Mouse (Mus musculus): Measurements from ENCODE around the gene Gja4. TPM values are rescaled to one million over a fixed set of nuclear protein-coding genes. Genes with fewer than 3 reads are reported as not detected.

Gja4 gene
- total and polyA plus RNA-seq, 3 experiments = not detected

GRCm38 (mm10) chr4:127325276-127325675, 11.4 kb upstream of the Gja4 start:
- no peaks in the 10 kb centered on the region for H3K36me3 ChIP-seq (ENCODE audit: control insufficient read depth in 1 of 2, insufficient read depth in 2 of 2, low read length in 2 of 2)
- no peak overlapping the region for H3K27ac ChIP-seq (ENCODE audit: control insufficient read depth, low read depth, low read length)
- DNase-seq (ENCODE audit: low read depth, low spot score) = no peak
- TF ChIP-seq USF1 (IDR thresholded peaks at IDR 0.05; ENCODE audit: low read depth, low read length) (no peak), POLR2AphosphoS2 (IDR thresholded peaks at IDR 0.05; ENCODE audit: low read length) (no peak), CHD1 (IDR thresholded peaks at IDR 0.05; ENCODE audit: low read depth, low read length) (no peak), ZC3H11A (IDR thresholded peaks at IDR 0.05; ENCODE audit: low read depth, low read length) (no peak), MEF2A (IDR thresholded peaks at IDR 0.05; ENCODE audit: extremely low read depth, insufficient replicate concordance, low read depth, low read length, poor library complexity, severe bottlenecking) (no peak), TAL1 (IDR thresholded peaks at IDR 0.05; ENCODE audit: low read length) (no peak), KAT2A (conservative IDR thresholded peaks at IDR 0.05; ENCODE audit: low read depth, low read length) (no peak), ZKSCAN1 (IDR thresholded peaks at IDR 0.05; ENCODE audit: low read depth, low read length) (no peak), ZNF384 (IDR thresholded peaks at IDR 0.05; ENCODE audit: low read depth, low read length) (no peak), MAX (IDR thresholded peaks at IDR 0.05; ENCODE audit: low read length) (no peak), NRF1 (IDR thresholded peaks at IDR 0.05; ENCODE audit: insufficient read depth, low read depth, low read length, poor library complexity, severe bottlenecking) (no peak), TCF12 (IDR thresholded peaks at IDR 0.05; ENCODE audit: low read depth, low read length) (no peak), CHD2 (IDR thresholded peaks at IDR 0.05; ENCODE audit: low read length) (no peak), UBTF (IDR thresholded peaks at IDR 0.05; ENCODE audit: borderline replicate concordance, insufficient read depth, low read depth, low read length) (no peak), MYC (IDR thresholded peaks at IDR 0.05; ENCODE audit: low read depth, low read length) (no peak)
- H3K27me3 ChIP-seq (ENCODE audit: control insufficient read depth in 1 of 2, insufficient read depth in 2 of 2, low read length in 2 of 2) = no peaks in the 10 kb centered on the region
- no peak overlapping the region for H3K9ac ChIP-seq (ENCODE audit: control insufficient read depth, low read depth, low read length, poor library complexity, severe bottlenecking)
- H3K4me1 ChIP-seq (ENCODE audit: control insufficient read depth in 1 of 2, insufficient read depth in 2 of 2, low read length in 2 of 2) = no peaks in the 10 kb centered on the region
- H3K4me3 ChIP-seq (ENCODE audit: control insufficient read depth in 1 of 2, insufficient read depth in 1 of 2, low read depth in 2 of 2, low read length in 2 of 2) = no peak overlapping the region
- no peaks in the 10 kb centered on the region for H3K9me3 ChIP-seq (replicated peaks; ENCODE audit: insufficient read depth, low read length)
- no peaks in the 10 kb centered on the region for H3K79me2 ChIP-seq (ENCODE audit: control insufficient read depth, insufficient read depth, low read length, poor library complexity)

GRCm38 (mm10) chr4:127324759-127325158, 10.9 kb upstream of the Gja4 start:
- TF ChIP-seq EP300 (IDR thresholded peaks at IDR 0.05; ENCODE audit: low read depth in 1 of 2, low read length in 2 of 2) = no peak
- no peak for TF ChIP-seq UBTF (IDR thresholded peaks at IDR 0.05; ENCODE audit: borderline replicate concordance, insufficient read depth, low read depth, low read length)
- TF ChIP-seq MYC (IDR thresholded peaks at IDR 0.05; ENCODE audit: low read depth, low read length) = no peak
- TF ChIP-seq CHD2 (IDR thresholded peaks at IDR 0.05; ENCODE audit: low read length) = no peak
- TF ChIP-seq TCF12 (IDR thresholded peaks at IDR 0.05; ENCODE audit: low read depth, low read length) = no peak
- TF ChIP-seq MYB (IDR thresholded peaks at IDR 0.05; ENCODE audit: low read depth, low read length) = no peak
- no peak for TF ChIP-seq ZNF384 (IDR thresholded peaks at IDR 0.05; ENCODE audit: low read depth, low read length)
- TF ChIP-seq RAD21 (IDR thresholded peaks at IDR 0.05; ENCODE audit: low read depth, low read length) = peak; percentile 26
- no peak for TF ChIP-seq ZMIZ1 (IDR thresholded peaks at IDR 0.05; ENCODE audit: low read depth, low read length)
- no peak for TF ChIP-seq ZKSCAN1 (IDR thresholded peaks at IDR 0.05; ENCODE audit: low read depth, low read length)
- peak; percentile 24; the same call in 1 of the 2 replicates for TF ChIP-seq SMC3 (IDR thresholded peaks at IDR 0.05; ENCODE audit: low read depth, low read length)
- TF ChIP-seq CHD1 (IDR thresholded peaks at IDR 0.05; ENCODE audit: low read depth, low read length) = no peak
- TF ChIP-seq TBP (IDR thresholded peaks at IDR 0.05; ENCODE audit: low read depth, low read length) = no peak
- no peak for TF ChIP-seq GABPA (IDR thresholded peaks at IDR 0.05; ENCODE audit: low read depth, low read length)
- TF ChIP-seq MAX (IDR thresholded peaks at IDR 0.05; ENCODE audit: low read length) = 0 out of 2 replicates have a peak, but pooled peaks have one; percentile 15
- TF ChIP-seq E2F4 (IDR thresholded peaks at IDR 0.05; ENCODE audit: borderline replicate concordance, low read depth, low read length) = no peak
- TF ChIP-seq POLR2A (IDR thresholded peaks at IDR 0.05; ENCODE audit: control insufficient read depth in 1 of 2, insufficient read depth in 1 of 2, low read depth in 1 of 2, low read length in 2 of 2, poor library complexity in 1 of 2) = no peak
- no peak for TF ChIP-seq ELF1 (IDR thresholded peaks at IDR 0.05; ENCODE audit: low read depth, low read length)
- no peak for TF ChIP-seq KAT2A (conservative IDR thresholded peaks at IDR 0.05; ENCODE audit: low read depth, low read length)
- peak; percentile 40 to 58 (median 45) for TF ChIP-seq CTCF (IDR thresholded peaks at IDR 0.05 in 2 of 3, conservative IDR thresholded peaks at IDR 0.05 in 1 of 3; ENCODE audit: control insufficient read depth in 1 of 3, insufficient read depth in 1 of 3, low read depth in 2 of 3, low read length in 3 of 3, poor library complexity in 1 of 3, severe bottlenecking in 1 of 3)
- TF ChIP-seq SIN3A (IDR thresholded peaks at IDR 0.05; ENCODE audit: low read length) = no peak
- TF ChIP-seq ZC3H11A (IDR thresholded peaks at IDR 0.05; ENCODE audit: low read depth, low read length) = no peak
- Histone ChIP-seq H3K79me2 (ENCODE audit: control insufficient read depth, insufficient read depth, low read length, poor library complexity) (no peaks in the 10 kb centered on the region), H3K27ac (ENCODE audit: control insufficient read depth, low read depth, low read length) (no peak overlapping the region), H3K4me1 (ENCODE audit: control insufficient read depth in 1 of 2, insufficient read depth in 2 of 2, low read length in 2 of 2) (no peaks in the 10 kb centered on the region), H3K4me3 (ENCODE audit: control insufficient read depth in 1 of 2, insufficient read depth in 1 of 2, low read depth in 2 of 2, low read length in 2 of 2) (no peak overlapping the region), H3K9me3 (replicated peaks; ENCODE audit: insufficient read depth, low read length) (no peaks in the 10 kb centered on the region), H3K36me3 (ENCODE audit: control insufficient read depth in 1 of 2, insufficient read depth in 2 of 2, low read length in 2 of 2) (no peaks in the 10 kb centered on the region), H3K9ac (ENCODE audit: control insufficient read depth, low read depth, low read length, poor library complexity, severe bottlenecking) (no peak overlapping the region), H3K27me3 (ENCODE audit: control insufficient read depth in 1 of 2, insufficient read depth in 2 of 2, low read length in 2 of 2) (no peaks in the 10 kb centered on the region)
- DNase-seq (ENCODE audit: low read depth, low spot score) = peak; percentile 37

All from MEL (cell line).